Mouse (Mus musculus): ENCODE results near the gene Gm45234. TPM values are rescaled to one million over a fixed set of nuclear protein-coding genes. Genes with fewer than 3 reads are reported as not detected.
A peak's percentile ranks its signal among the peaks of the same experiment; 100 is the strongest.

The Gm45234 gene
- polyA plus RNA-seq, 1 experiment from 2014 or later = not detected

DNA sequence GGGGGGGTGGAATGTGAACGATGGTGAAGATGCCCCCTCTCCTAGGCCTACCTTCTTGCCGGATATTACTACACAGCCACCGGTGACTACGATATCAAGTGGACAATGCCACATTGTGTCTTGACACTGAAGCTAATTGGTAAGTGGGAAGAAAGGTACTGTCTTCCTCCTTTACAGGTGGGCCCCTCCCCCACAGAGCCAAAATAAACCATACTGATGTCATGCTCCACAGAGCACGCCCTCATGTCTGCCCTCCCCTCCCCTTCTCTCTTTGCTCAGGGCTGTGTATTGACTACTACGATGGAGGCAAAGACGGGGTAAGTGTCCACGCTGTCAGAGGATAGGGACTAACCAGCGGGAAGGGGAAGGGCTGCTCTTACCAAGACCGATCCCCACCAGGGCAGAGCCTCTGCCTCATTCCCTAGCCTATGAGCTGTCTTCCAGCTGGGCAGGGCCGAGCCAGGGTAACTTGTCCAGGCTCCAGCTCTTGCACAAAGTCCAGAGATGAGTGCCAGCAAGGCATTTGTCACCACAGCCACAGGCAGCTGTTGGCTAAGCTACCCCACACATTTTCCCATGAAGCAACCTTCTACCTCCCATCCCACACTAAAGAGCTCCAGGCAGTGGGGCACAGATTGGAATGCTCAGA lies 55.7 kb downstream of the Gm45234 start:
- 67% methylated on average over 11 of the region's 11 CpGs for WGBS
- Histone ChIP-seq H3K9ac (no peak overlapping the region), H3K27me3 (no peaks in the 10 kb centered on the region), H3K4me1 (peaks cover 15% of the 10 kb centered on the region), H3K4me2 (no peak overlapping the region), H3K36me3 (peaks cover 79% of the 10 kb centered on the region), H3K4me3 (replicated peaks) (no peak overlapping the region), H3K27ac (peak overlapping the region; percentile 24; the same call in 1 of the 2 replicates), H3K9me3 (replicated peaks) (no peaks in the 10 kb centered on the region)
- ATAC-seq (replicated peaks; ENCODE audit: low FRiP score) = peak; percentile 12; the same call in 1 of the 2 replicates

DNA sequence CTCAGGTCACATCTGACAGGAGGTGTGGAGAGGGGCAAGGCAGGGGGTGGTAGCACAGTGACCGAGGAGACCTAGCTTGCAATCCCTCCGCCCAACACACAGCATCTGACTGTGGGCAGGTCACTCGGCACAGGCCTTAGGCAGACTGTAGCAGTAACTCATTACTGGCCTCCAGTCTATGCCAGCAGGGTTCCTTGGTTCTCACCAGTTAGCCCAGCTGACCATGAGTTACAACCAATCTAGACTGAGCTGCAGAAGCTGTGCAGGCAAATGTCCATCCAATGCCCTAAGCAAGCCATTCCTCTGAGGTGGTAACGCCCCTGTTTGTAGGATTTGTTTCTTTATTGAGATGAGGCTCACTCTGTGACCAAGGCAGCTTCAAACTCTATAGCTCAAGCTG lies 56.5 kb downstream of the Gm45234 start:
- WGBS = 83% methylated on average over 4 of the region's 4 CpGs
- H3K36me3 ChIP-seq = peaks cover 71% of the 10 kb centered on the region
- no peak for ATAC-seq (replicated peaks; ENCODE audit: low FRiP score)

DNA sequence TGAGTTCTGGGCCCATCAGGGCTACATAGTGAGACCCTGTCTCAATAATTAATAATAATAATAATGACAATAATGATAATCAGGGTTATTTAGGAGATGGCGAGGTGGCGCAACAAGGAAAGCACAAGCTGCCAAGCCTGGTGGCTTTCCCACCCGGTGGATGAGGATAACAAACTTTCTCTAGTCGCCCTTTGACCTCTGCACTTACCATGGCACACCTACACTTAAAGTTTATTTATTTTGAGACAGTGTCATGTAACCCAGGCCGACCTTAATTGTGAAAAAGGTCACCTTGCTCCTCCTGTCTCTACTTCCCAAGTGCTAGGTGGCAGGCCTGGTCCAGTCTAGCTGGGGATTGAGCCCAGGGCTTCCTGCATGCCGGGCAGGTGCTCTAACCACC lies 57.1 kb downstream of the Gm45234 start:
- no peak for ATAC-seq (replicated peaks; ENCODE audit: low FRiP score)
- Histone ChIP-seq H3K4me2 (no peak overlapping the region), H3K9me3 (replicated peaks) (no peaks in the 10 kb centered on the region), H3K27ac (no peak overlapping the region), H3K4me1 (peaks cover 27% of the 10 kb centered on the region), H3K36me3 (peaks cover 65% of the 10 kb centered on the region), H3K27me3 (no peaks in the 10 kb centered on the region), H3K4me3 (replicated peaks) (no peak overlapping the region), H3K9ac (no peak overlapping the region)
- WGBS = 74% methylated on average over 6 of the region's 6 CpGs

More for the DNA sequence above, 56.5 kb downstream of the Gm45234 start:
- Histone ChIP-seq H3K27ac (no peak overlapping the region), H3K4me2 (no peak overlapping the region), H3K9ac (no peak overlapping the region), H3K4me1 (peaks cover 21% of the 10 kb centered on the region), H3K4me3 (replicated peaks) (no peak overlapping the region), H3K27me3 (no peaks in the 10 kb centered on the region), H3K9me3 (replicated peaks) (no peaks in the 10 kb centered on the region)

DNA sequence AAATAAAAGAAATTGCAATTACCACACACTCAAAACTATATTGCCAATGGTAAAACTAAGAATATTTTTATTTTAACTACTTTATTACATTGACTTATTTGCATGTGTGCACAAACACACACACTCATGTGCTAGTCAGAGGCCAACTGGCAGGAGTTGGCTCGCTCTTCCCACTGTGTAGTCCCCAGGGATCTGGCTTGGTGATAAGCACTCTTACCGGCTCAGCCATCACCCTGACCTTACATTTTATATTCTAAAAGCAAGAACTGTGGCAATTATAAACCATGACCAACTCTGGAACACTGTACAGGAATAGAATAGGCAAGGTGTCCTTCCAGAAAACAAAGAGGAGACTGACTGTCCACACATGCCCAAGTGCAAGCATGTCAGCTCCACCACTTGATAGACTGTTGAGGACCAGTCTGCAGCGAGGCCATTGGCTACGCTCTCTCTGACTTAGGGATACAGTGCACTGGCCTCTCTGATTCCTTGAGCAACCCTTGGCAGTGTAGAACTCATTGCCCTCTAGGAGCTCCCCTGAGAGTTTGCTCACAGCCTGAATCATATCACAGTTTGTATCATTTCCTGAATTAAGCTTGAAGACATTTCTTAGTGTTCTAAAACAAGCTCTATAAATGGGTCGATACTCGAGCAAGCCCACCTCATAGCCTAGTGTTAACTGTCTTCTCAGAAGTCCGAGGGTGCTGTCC lies 59.2 kb downstream of the Gm45234 start:
- Histone ChIP-seq H3K4me2 (no peak overlapping the region), H3K36me3 (peaks cover 44% of the 10 kb centered on the region), H3K4me3 (replicated peaks) (no peak overlapping the region), H3K4me1 (peaks cover 36% of the 10 kb centered on the region), H3K9ac (no peak overlapping the region), H3K27ac (no peak overlapping the region), H3K27me3 (no peaks in the 10 kb centered on the region), H3K9me3 (replicated peaks) (no peaks in the 10 kb centered on the region)
- WGBS = 89% methylated on average over 7 of the region's 7 CpGs
- no peak for ATAC-seq (replicated peaks; ENCODE audit: low FRiP score)

DNA sequence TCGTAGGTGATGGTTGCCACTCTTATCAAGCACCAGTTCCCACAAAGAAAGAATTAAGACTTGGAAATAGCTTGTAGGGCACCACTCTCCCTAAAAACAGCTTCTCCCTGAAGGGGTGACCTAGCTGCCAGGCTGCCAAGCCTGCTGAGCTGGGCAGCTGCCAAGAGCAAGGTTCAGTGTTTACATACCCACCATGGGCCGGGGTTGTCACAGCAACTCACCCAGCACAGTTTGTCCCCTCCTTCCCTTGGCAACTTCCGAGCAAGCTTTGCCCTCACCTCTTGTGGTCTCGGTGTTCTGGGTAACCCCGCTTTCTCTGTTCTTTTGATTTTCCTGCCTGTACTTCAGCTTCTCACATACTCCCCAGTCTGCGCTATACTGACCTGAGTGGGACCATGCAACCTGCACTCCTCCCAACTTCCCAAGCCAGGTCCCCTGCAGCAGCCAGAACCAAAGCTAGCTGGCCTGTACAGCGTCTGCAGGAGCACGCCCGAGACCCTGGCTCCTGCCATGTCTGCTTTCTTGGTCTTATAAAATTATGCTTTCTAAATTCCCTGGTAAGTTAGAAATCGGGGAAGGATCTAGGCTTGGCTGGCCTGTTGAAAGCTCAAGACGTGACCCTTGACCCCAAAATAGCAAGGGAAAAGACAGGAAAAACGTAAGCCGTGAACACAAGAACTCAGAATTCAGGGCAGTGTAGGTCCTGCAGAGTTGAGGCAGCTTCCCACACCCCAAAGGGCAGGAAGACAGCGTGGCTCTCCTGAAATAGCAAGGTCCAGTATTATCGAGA lies 61.5 kb downstream of the Gm45234 start:
- no peak overlapping the region for H3K9ac ChIP-seq

DNA sequence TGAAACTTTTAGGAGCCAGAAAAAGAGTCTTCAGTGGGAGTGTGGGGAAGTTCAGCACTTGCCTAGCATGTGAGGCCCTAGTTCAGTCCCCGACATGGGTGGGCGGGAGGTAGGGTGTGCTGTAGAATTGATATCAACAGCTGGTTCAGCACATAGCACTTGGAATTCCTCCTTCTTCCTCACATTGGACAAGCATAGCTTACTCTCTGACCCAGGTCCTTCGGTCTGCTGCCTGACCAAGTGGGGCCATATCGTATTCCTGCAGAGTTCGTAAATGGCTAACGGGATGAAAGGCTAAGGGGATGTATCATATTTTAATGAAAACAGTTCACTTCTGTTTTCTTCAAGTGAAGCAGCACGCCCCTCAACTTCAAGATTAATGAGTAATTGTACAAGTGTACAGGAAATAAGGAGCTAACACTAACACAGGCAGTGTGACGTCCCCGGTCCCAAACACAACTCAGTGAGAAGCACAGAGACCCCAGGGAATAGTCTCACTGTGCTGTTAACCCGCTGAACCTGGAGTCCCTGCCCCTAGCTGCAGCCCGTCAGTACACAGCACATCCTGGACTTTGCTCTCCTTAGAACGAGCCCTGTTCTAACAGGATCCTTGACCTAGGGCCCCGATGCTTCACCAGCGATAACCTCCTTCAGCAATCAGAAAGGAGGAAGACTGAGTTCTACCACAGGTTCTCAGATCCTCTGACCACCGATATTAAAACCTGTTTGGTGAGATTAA lies 62.4 kb downstream of the Gm45234 start:
- ATAC-seq (replicated peaks; ENCODE audit: low FRiP score) = peak; percentile 88
- H3K36me3 ChIP-seq = peaks cover 14% of the 10 kb centered on the region; the same call in 1 of the 2 replicates
- H3K27me3 ChIP-seq = no peaks in the 10 kb centered on the region
- H3K4me1 ChIP-seq = peaks cover 24% of the 10 kb centered on the region
- H3K9ac ChIP-seq = no peak overlapping the region
- 22% methylated on average over 15 of the region's 15 CpGs for WGBS
- no peak overlapping the region for H3K4me2 ChIP-seq
- H3K4me3 ChIP-seq (replicated peaks) = no peak overlapping the region
- no peaks in the 10 kb centered on the region for H3K9me3 ChIP-seq (replicated peaks)
- peak overlapping the region; percentile 87 for H3K27ac ChIP-seq

More for the DNA sequence above, 61.5 kb downstream of the Gm45234 start:
- peak; percentile 15; the same call in 1 of the 2 replicates for ATAC-seq (replicated peaks; ENCODE audit: low FRiP score)
- Histone ChIP-seq H3K4me1 (peaks cover 29% of the 10 kb centered on the region), H3K4me3 (replicated peaks) (no peak overlapping the region), H3K27ac (peak overlapping the region; percentile 87), H3K9me3 (replicated peaks) (no peaks in the 10 kb centered on the region), H3K4me2 (no peak overlapping the region), H3K27me3 (no peaks in the 10 kb centered on the region), H3K36me3 (peaks cover 23% of the 10 kb centered on the region; the same call in 1 of the 2 replicates)
- 61% methylated on average over 15 of the region's 15 CpGs for WGBS

DNA sequence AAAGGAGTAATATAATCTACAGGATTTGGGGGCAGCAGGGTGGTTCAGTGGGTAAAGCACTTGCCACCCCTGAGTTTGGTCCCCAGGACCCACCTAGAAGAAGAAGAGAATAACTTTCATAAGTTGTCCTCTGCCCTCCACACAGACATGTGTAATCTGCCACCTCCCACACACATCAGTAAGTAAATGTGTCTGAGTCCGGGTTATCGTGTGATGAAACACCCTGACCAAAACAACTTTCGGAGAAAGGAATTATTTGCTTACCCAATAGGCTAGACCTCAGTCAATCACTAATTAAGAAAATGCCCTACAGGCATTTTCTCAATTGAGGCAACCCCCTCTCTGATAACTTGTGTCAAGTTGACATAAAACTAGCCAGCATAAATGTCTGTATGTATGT lies 65.3 kb downstream of the Gm45234 start:
- no peak overlapping the region for H3K4me3 ChIP-seq (replicated peaks)
- no peak overlapping the region for H3K27ac ChIP-seq
- peaks cover 29% of the 10 kb centered on the region for H3K4me1 ChIP-seq
- H3K4me2 ChIP-seq = no peak overlapping the region
- WGBS = 89% methylated on average over 3 of the region's 3 CpGs
- H3K27me3 ChIP-seq = no peaks in the 10 kb centered on the region
- H3K9me3 ChIP-seq (replicated peaks) = no peaks in the 10 kb centered on the region
- no peak overlapping the region for H3K9ac ChIP-seq
- no peak for ATAC-seq (replicated peaks; ENCODE audit: low FRiP score)
- H3K36me3 ChIP-seq = peaks cover 2% of the 10 kb centered on the region; the same call in 1 of the 2 replicates

MicroRNAs within 50 kb of the gene (microRNA counts, 519-probe panel; counts per million panel counts)
- microRNA mmu-miR-141 = 2,543 counts per million, percentile 48 among the panel's probes with 10 or more counts
- 3,228 counts per million, percentile 86 among the panel's probes with 10 or more counts for microRNA mmu-miR-200c

Small RNA genes within 50 kb of the gene (microRNA-seq; reads per million reads assigned to microRNA genes)
- gene Mir141 (626 reads per million, percentile 76 among the genes with 10 or more reads in this experiment), gene Mir200c (4,337 reads per million, percentile 92 among the genes with 10 or more reads in this experiment)

Other genes starting within 250 kb of the Gm45234 start
- gene C1ra, start 243.6 kb downstream of the Gm45234 start, polyA plus RNA-seq (2015; fragmentation: Nextera tagmentation; extraction: Ambion mirVana) = 7.9 and 8.3 TPM in 2 replicates
- gene C1s1, start 213.7 kb downstream of the Gm45234 start, polyA plus RNA-seq (2015; fragmentation: Nextera tagmentation; extraction: Ambion mirVana) = 21.8 and 23.1 TPM in 2 replicates
- gene C1rb, start 185.7 kb downstream of the Gm45234 start, polyA plus RNA-seq (2015; fragmentation: Nextera tagmentation; extraction: Ambion mirVana) = not detected in 2 replicates
- 0.16 and 0.21 TPM in 2 replicates for gene C1s2, start 119.9 kb downstream of the Gm45234 start, polyA plus RNA-seq (2015; fragmentation: Nextera tagmentation; extraction: Ambion mirVana)
- 77.4 and 80.4 TPM in 2 replicates for gene Lpcat3, start 93.0 kb downstream of the Gm45234 start, polyA plus RNA-seq (2015; fragmentation: Nextera tagmentation; extraction: Ambion mirVana)
- gene Emg1, start 43.8 kb downstream of the Gm45234 start, polyA plus RNA-seq (2015; fragmentation: Nextera tagmentation; extraction: Ambion mirVana) = 206 and 224 TPM in 2 replicates
- gene Phb2, start 43.7 kb downstream of the Gm45234 start, polyA plus RNA-seq (2015; fragmentation: Nextera tagmentation; extraction: Ambion mirVana) = 401 and 402 TPM in 2 replicates
- gene Ptpn6, start 17.3 kb downstream of the Gm45234 start, polyA plus RNA-seq (2015; fragmentation: Nextera tagmentation; extraction: Ambion mirVana) = 12.5 and 13.3 TPM in 2 replicates
- 516 and 519 TPM in 2 replicates for gene Grcc10, start 14.6 kb downstream of the Gm45234 start, polyA plus RNA-seq (2015; fragmentation: Nextera tagmentation; extraction: Ambion mirVana)
- 17.0 and 17.7 TPM in 2 replicates for gene Atn1, start 503 bp upstream of the Gm45234 start, polyA plus RNA-seq (2015; fragmentation: Nextera tagmentation; extraction: Ambion mirVana)
- 10.5 and 12.4 TPM in 2 replicates for gene Eno2, start 13.7 kb upstream of the Gm45234 start, polyA plus RNA-seq (2015; fragmentation: Nextera tagmentation; extraction: Ambion mirVana)
- gene Lrrc23, start 23.7 kb upstream of the Gm45234 start, polyA plus RNA-seq (2015; fragmentation: Nextera tagmentation; extraction: Ambion mirVana) = 0.37 and 0.90 TPM in 2 replicates
- 15.3 and 18.2 TPM in 2 replicates for gene Spsb2, start 52.6 kb upstream of the Gm45234 start, polyA plus RNA-seq (2015; fragmentation: Nextera tagmentation; extraction: Ambion mirVana)
- 717 and 755 TPM in 2 replicates for gene Tpi1, start 58.3 kb upstream of the Gm45234 start, polyA plus RNA-seq (2015; fragmentation: Nextera tagmentation; extraction: Ambion mirVana)
- 149 and 175 TPM in 2 replicates for gene Usp5, start 73.5 kb upstream of the Gm45234 start, polyA plus RNA-seq (2015; fragmentation: Nextera tagmentation; extraction: Ambion mirVana)
- gene Cdca3, start 73.5 kb upstream of the Gm45234 start, polyA plus RNA-seq (2015; fragmentation: Nextera tagmentation; extraction: Ambion mirVana) = 178 and 185 TPM in 2 replicates
- gene Gnb3, start 84.3 kb upstream of the Gm45234 start, polyA plus RNA-seq (2015; fragmentation: Nextera tagmentation; extraction: Ambion mirVana) = 1.1 and 2.9 TPM in 2 replicates
- gene P3h3, start 101.7 kb upstream of the Gm45234 start, polyA plus RNA-seq (2015; fragmentation: Nextera tagmentation; extraction: Ambion mirVana) = 23.7 and 28.6 TPM in 2 replicates
- gene Gpr162, start 108.0 kb upstream of the Gm45234 start, polyA plus RNA-seq (2015; fragmentation: Nextera tagmentation; extraction: Ambion mirVana) = 1.2 and 1.6 TPM in 2 replicates
- 0.06 and 0.26 TPM in 2 replicates for gene Cd4, start 132.2 kb upstream of the Gm45234 start, polyA plus RNA-seq (2015; fragmentation: Nextera tagmentation; extraction: Ambion mirVana)
- gene Lag3, start 155.7 kb upstream of the Gm45234 start, polyA plus RNA-seq (2015; fragmentation: Nextera tagmentation; extraction: Ambion mirVana) = 1.7 and 1.8 TPM in 2 replicates
- gene Ptms, start 164.1 kb upstream of the Gm45234 start, polyA plus RNA-seq (2015; fragmentation: Nextera tagmentation; extraction: Ambion mirVana) = 320 TPM in 2 replicates
- gene Mlf2, start 175.4 kb upstream of the Gm45234 start, polyA plus RNA-seq (2015; fragmentation: Nextera tagmentation; extraction: Ambion mirVana) = 357 and 385 TPM in 2 replicates
- 163 and 164 TPM in 2 replicates for gene Cops7a, start 209.5 kb upstream of the Gm45234 start, polyA plus RNA-seq (2015; fragmentation: Nextera tagmentation; extraction: Ambion mirVana)
- 1.4 and 3.1 TPM in 2 replicates for gene Pianp, start 240.7 kb upstream of the Gm45234 start, polyA plus RNA-seq (2015; fragmentation: Nextera tagmentation; extraction: Ambion mirVana)